Mouse (Mus musculus): ENCODE data around the gene Tcf15. TPM values are rescaled to one million over a fixed set of nuclear protein-coding genes. Genes with fewer than 3 reads are reported as not detected.

Gene Tcf15
- polyA plus RNA-seq (2015; fragmentation: Nextera tagmentation; extraction: Ambion mirVana), result 3.7 and 4.1 TPM in 2 replicates

DNA sequence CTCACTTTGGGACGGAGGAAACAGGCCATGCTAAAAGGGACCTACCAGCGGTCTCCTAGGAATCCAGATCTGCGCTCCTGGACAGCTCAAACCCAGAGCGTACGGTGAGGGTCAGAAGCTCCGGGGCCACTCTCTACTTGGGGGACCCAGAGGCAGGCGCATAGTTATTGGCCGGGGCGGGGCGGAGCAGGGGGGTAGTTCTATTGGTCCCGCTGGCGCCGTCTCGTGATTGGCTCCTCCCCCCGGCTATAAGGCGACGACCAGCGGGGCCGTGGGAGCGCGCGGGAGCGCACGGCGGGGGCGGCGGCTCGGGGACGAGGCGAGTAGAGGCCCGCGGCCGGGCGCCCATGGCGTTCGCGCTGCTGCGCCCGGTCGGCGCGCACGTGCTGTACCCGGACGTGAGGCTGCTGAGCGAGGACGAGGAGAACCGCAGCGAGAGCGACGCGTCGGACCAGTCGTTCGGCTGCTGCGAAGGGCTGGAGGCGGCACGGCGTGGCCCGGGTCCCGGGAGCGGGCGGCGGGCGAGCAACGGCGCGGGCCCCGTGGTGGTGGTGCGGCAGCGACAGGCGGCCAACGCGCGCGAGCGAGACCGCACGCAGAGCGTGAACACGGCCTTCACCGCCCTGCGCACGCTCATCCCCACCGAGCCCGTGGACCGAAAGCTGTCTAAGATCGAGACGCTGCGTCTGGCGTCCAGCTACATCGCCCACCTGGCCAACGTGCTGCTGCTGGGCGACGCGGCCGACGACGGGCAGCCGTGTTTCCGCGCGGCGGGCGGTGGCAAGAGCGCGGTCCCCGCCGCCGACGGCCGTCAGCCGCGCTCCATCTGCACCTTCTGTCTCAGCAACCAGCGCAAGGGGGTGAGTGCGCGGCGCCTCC lies at the start of gene Tcf15:
Gene Tcf15, plus strand, starts transcription at position 283 of the 879 bp plus-strand sequence.
- H3K27ac ChIP-seq, result no peak within 1 kb of the TSS
- H3K27me3 ChIP-seq, result peaks cover 71% of the 10 kb centered on the region
- WGBS, result under 1% methylated on average over 118 of the region's 118 CpGs

GRCm38 (mm10) chr2:152094856-152095545 lies 48.4 kb upstream of the Tcf15 start:
- H3K4me2 ChIP-seq, result peak overlapping the region; percentile 50
- peaks cover 16% of the 10 kb centered on the region for H3K4me1 ChIP-seq
- H3K27me3 ChIP-seq, result peaks cover 88% of the 10 kb centered on the region
- WGBS, result 5% methylated on average over 29 of the region's 29 CpGs
- H3K27ac ChIP-seq, result no peak overlapping the region
- peak overlapping the region; percentile 40; the same call in 1 of the 2 replicates for H3K9ac ChIP-seq
- peak overlapping the region; percentile 14 for H3K4me3 ChIP-seq
- no peak; the same call in 1 of the 2 replicates for ATAC-seq (ENCODE audit: insufficient number of reproducible peaks, insufficient read depth, low FRiP score, low TSS enrichment, low read depth)
- no peaks in the 10 kb centered on the region for H3K36me3 ChIP-seq
- H3K9me3 ChIP-seq, result no peaks in the 10 kb centered on the region

More for the DNA sequence above, at the start of gene Tcf15:
- H3K4me3 ChIP-seq, result peak within 1 kb of the TSS; percentile 52
- no peaks in the 10 kb centered on the region for H3K36me3 ChIP-seq
- H3K4me1 ChIP-seq, result peaks cover 34% of the 10 kb centered on the region
- ATAC-seq (ENCODE audit: insufficient number of reproducible peaks, insufficient read depth, low FRiP score, low TSS enrichment, low read depth), result peak; percentile 57; the same call in 1 of the 2 replicates
- H3K9ac ChIP-seq, result peak within 1 kb of the TSS; percentile 61
- H3K9me3 ChIP-seq, result no peaks in the 10 kb centered on the region
- H3K4me2 ChIP-seq, result peak within 1 kb of the TSS; percentile 89

GRCm38 (mm10) chr2:152096922-152097321 lies 46.4 kb upstream of the Tcf15 start:
- Histone ChIP-seq H3K36me3 (no peaks in the 10 kb centered on the region), H3K27ac (no peak overlapping the region), H3K4me1 (peaks cover 16% of the 10 kb centered on the region), H3K4me2 (no peak overlapping the region), H3K27me3 (peaks cover 75% of the 10 kb centered on the region), H3K4me3 (no peak overlapping the region), H3K9ac (no peak overlapping the region), H3K9me3 (no peaks in the 10 kb centered on the region)
- no peak for ATAC-seq (ENCODE audit: insufficient number of reproducible peaks, insufficient read depth, low FRiP score, low TSS enrichment, low read depth)
- WGBS, result 85% methylated on average over 2 of the region's 2 CpGs

- Histone ChIP-seq H3K4me1 (peaks cover 16% of the 10 kb centered on the region), H3K36me3 (no peaks in the 10 kb centered on the region), H3K4me3 (no peak overlapping the region), H3K27ac (no peak overlapping the region), H3K9ac (no peak overlapping the region), H3K9me3 (no peaks in the 10 kb centered on the region), H3K4me2 (no peak overlapping the region), H3K27me3 (peaks cover 71% of the 10 kb centered on the region)
- WGBS, result 73% methylated on average over 11 of the region's 11 CpGs
- ATAC-seq (ENCODE audit: insufficient number of reproducible peaks, insufficient read depth, low FRiP score, low TSS enrichment, low read depth), result no peak
Measured at GRCm38 (mm10) chr2:152097916-152098315, 45.4 kb upstream of the Tcf15 start.

GRCm38 (mm10) chr2:152099538-152099937 lies 43.8 kb upstream of the Tcf15 start:
- H3K36me3 ChIP-seq, result no peaks in the 10 kb centered on the region
- no peak overlapping the region for H3K4me2 ChIP-seq
- no peak overlapping the region for H3K4me3 ChIP-seq
- H3K9me3 ChIP-seq, result no peaks in the 10 kb centered on the region
- H3K27me3 ChIP-seq, result peaks cover 55% of the 10 kb centered on the region
- H3K9ac ChIP-seq, result no peak overlapping the region
- WGBS, result 70% methylated on average over 3 of the region's 3 CpGs
- H3K27ac ChIP-seq, result no peak overlapping the region
- peaks cover 7% of the 10 kb centered on the region for H3K4me1 ChIP-seq
- no peak for ATAC-seq (ENCODE audit: insufficient number of reproducible peaks, insufficient read depth, low FRiP score, low TSS enrichment, low read depth)

DNA sequence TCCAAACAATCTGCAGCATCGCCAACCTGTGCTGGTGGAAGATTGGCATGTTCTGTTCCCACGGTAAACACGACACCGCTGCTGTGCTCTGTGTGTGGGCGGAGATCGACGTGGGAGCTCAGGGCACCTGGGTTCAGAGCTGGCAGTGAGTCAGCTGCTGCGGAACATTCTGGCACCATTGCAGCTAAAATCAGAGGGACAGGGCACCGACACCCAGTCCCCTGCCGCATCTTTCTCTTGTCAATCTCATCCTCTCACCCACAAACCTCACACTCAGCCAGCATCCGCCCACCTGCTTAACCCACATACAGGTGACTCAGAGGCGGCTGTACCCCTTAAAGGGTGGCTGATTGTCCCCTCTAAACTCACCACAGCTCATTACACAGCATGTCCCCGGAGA lies 41.6 kb upstream of the Tcf15 start:
- 73% methylated on average over 13 of the region's 13 CpGs for WGBS
- Histone ChIP-seq H3K9ac (no peak overlapping the region), H3K27me3 (peaks cover 33% of the 10 kb centered on the region), H3K4me1 (peaks cover 5% of the 10 kb centered on the region; the same call in 1 of the 2 replicates), H3K4me3 (no peak overlapping the region), H3K36me3 (no peaks in the 10 kb centered on the region), H3K9me3 (no peaks in the 10 kb centered on the region), H3K4me2 (no peak overlapping the region), H3K27ac (no peak overlapping the region)
- no peak for ATAC-seq (ENCODE audit: insufficient number of reproducible peaks, insufficient read depth, low FRiP score, low TSS enrichment, low read depth)

DNA sequence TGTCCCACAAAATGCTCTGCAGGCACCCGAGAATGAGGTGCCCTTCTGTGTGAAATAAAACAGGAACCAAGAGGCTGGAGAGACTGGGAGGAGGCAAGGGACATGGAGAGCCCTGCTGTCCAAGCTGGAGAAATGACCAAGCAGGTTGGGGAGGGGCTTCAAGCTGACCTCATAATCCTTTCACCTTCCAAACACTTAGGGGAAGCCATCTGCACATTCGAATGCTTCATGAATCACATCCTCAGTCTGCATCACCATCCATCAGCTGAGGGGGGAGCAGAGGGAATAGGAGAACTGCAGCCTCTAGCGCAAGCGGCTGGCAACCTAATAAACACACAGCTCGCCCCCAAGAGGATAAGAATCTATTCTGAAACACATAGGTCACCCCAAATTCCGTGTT lies 41.0 kb upstream of the Tcf15 start:
- Histone ChIP-seq H3K4me1 (peaks cover 5% of the 10 kb centered on the region; the same call in 1 of the 2 replicates), H3K27ac (no peak overlapping the region), H3K4me3 (no peak overlapping the region), H3K4me2 (no peak overlapping the region), H3K9me3 (no peaks in the 10 kb centered on the region), H3K36me3 (no peaks in the 10 kb centered on the region), H3K9ac (no peak overlapping the region), H3K27me3 (peaks cover 27% of the 10 kb centered on the region)
- no peak for ATAC-seq (ENCODE audit: insufficient number of reproducible peaks, insufficient read depth, low FRiP score, low TSS enrichment, low read depth)
- WGBS, result 59% methylated on average over 6 of the region's 6 CpGs

DNA sequence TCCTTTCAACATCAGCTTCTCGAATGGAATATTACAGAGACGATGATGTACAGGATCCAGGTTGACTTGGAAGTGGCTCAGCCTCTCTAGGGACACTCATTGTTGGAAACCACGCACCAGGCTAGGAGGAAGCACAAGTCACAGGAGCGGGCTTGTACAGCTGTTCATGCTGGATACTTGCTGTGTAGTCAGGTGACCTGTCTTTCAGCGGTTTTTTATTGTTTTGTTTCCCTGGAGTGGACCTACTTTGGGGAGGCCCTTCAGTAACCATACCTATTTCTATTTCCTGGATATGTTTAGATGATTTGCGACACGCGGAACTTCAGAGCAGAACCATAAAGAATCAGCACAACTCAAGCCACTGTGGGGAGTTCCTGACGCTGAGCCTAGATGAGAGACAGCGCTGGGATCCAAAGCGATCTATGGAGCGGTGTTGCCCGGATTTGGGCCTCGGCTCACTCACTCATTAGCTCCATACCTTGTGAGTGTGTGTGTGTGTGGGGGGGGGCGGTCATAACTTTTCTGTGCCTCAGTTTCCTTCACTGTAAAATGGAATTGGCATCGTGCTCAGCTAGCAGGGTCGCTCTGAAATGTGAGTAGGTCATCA lies 38.5 kb upstream of the Tcf15 start:
- Histone ChIP-seq H3K9ac (peak overlapping the region; percentile 83), H3K27ac (no peak overlapping the region), H3K4me2 (peak overlapping the region; percentile 88), H3K9me3 (no peaks in the 10 kb centered on the region), H3K4me1 (peaks cover 5% of the 10 kb centered on the region; the same call in 1 of the 2 replicates), H3K36me3 (no peaks in the 10 kb centered on the region; the same call in 1 of the 2 replicates), H3K27me3 (peaks cover 12% of the 10 kb centered on the region), H3K4me3 (peak overlapping the region; percentile 66)
- peak; percentile 41 for ATAC-seq (ENCODE audit: insufficient number of reproducible peaks, insufficient read depth, low FRiP score, low TSS enrichment, low read depth)
- WGBS, result 20% methylated on average over 17 of the region's 17 CpGs

DNA sequence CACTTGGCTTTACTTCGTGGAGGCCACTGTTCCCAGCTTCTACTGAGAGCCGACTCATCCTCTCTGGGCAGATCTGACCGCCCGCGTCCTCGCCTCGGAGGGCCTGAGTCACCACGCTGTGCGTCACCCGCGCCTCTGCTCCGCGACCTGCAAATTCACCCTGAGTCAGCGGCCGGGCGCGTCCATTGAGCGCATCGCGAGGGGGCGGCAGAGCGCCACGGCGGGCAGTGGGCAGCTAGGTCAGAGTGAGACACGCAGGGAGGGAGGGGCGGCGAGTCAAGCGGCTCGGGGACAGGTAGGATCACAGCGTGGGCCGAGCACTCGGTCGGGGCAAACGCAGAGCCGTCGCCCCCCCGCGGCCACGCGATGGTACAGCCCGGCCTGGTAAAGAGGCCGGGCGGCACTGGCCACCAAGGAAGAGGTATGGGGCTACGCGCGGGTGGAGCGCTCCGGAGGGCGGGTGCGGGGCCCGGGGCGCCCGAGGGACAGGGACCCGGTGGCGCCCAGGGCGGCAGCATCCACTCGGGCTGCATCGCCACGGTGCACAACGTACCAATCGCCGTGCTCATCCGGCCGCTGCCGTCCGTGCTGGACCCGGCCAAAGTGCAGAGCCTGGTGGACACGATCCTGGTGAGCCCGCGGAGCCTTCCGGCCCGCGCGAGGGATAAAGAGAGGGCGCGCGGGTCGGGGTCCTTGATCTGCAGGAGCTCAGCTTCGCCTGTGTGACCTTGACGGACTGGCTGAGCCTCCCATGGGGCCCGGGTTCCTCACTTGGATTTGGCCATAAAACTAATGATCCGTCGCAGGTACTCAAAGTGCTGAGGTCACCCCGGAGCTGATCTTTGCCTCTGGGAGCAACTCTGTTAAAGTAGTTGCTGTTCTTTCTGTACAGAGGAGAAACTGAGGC lies 37.8 kb upstream of the Tcf15 start, which contains the start of gene Srxn1:
Gene Srxn1, plus strand, starts transcription at position 199 of the 907 bp plus-strand sequence.
- ATAC-seq (ENCODE audit: insufficient number of reproducible peaks, insufficient read depth, low FRiP score, low TSS enrichment, low read depth), result peak; percentile 76
- H3K27me3 ChIP-seq, result peaks cover 12% of the 10 kb centered on the region
- H3K9me3 ChIP-seq, result no peaks in the 10 kb centered on the region
- peak within 1 kb of the TSS; percentile 88 for H3K4me2 ChIP-seq
- H3K36me3 ChIP-seq, result no peaks in the 10 kb centered on the region; the same call in 1 of the 2 replicates
- peaks cover 5% of the 10 kb centered on the region; the same call in 1 of the 2 replicates for H3K4me1 ChIP-seq
- WGBS, result 1% methylated on average over 83 of the region's 84 CpGs
- H3K9ac ChIP-seq, result peak within 1 kb of the TSS; percentile 83
- H3K27ac ChIP-seq, result no peak within 1 kb of the TSS
- peak within 1 kb of the TSS; percentile 66 for H3K4me3 ChIP-seq

- WGBS, result 81% methylated on average over 3 of the region's 3 CpGs
- no peak overlapping the region for H3K9ac ChIP-seq
- H3K4me2 ChIP-seq, result peak overlapping the region; percentile 88
- H3K9me3 ChIP-seq, result no peaks in the 10 kb centered on the region
- H3K36me3 ChIP-seq, result no peaks in the 10 kb centered on the region; the same call in 1 of the 2 replicates
- no peak overlapping the region for H3K27ac ChIP-seq
- H3K27me3 ChIP-seq, result peaks cover 12% of the 10 kb centered on the region
- H3K4me1 ChIP-seq, result peaks cover 5% of the 10 kb centered on the region; the same call in 1 of the 2 replicates
- peak overlapping the region; percentile 66 for H3K4me3 ChIP-seq
- ATAC-seq (ENCODE audit: insufficient number of reproducible peaks, insufficient read depth, low FRiP score, low TSS enrichment, low read depth), result no peak
Measured at GRCm38 (mm10) chr2:152106225-152106595, 37.2 kb upstream of the Tcf15 start.

All from embryonic facial prominence, embryonic 13.5 days (tissue).